Mouse (Mus musculus): ENCODE measurements around the gene Abcg5. TPM values are rescaled to one million over a fixed set of nuclear protein-coding genes. Genes with fewer than 3 reads are reported as not detected.

Gene Abcg5
- polyA plus RNA-seq, 1 experiment from 2014 or later = 1.8 TPM

GRCm38 (mm10) chr17:84647630-84648029, 35.2 kb downstream of the Abcg5 start:
- H3K27ac ChIP-seq (ENCODE audit: low read length) = no peak overlapping the region
- peaks cover 12% of the 10 kb centered on the region for H3K4me1 ChIP-seq (ENCODE audit: control insufficient read depth, insufficient read depth, low read length)
- H3K9me3 ChIP-seq (ENCODE audit: control insufficient read depth, low read depth, low read length) = no peaks in the 10 kb centered on the region
- no peaks in the 10 kb centered on the region for H3K27me3 ChIP-seq (ENCODE audit: control insufficient read depth, insufficient read depth, low read length)
- H3K4me2 ChIP-seq (replicated peaks; ENCODE audit: low read depth, low read length) = no peak overlapping the region
- ATAC-seq (ENCODE audit: insufficient number of reproducible peaks, insufficient read depth, low FRiP score, low read depth) = no peak
- H3K36me3 ChIP-seq (ENCODE audit: control insufficient read depth, insufficient read depth, low read length) = no peaks in the 10 kb centered on the region; the same call in 1 of the 2 replicates
- 72% methylated on average over 4 of the region's 4 CpGs for WGBS
- H3K9ac ChIP-seq (replicated peaks; ENCODE audit: low read depth, low read length) = no peak overlapping the region
- no peak overlapping the region for H3K4me3 ChIP-seq (ENCODE audit: low read depth, low read length)

- no peak for ATAC-seq (ENCODE audit: insufficient number of reproducible peaks, insufficient read depth, low FRiP score, low read depth)
- H3K9me3 ChIP-seq (ENCODE audit: control insufficient read depth, low read depth, low read length) = no peaks in the 10 kb centered on the region
Measured at GRCm38 (mm10) chr17:84646477-84646876, 36.3 kb downstream of the Abcg5 start.

GRCm38 (mm10) chr17:84645894-84646293, 36.9 kb downstream of the Abcg5 start:
- no peak for ATAC-seq (ENCODE audit: insufficient number of reproducible peaks, insufficient read depth, low FRiP score, low read depth)
- H3K27ac ChIP-seq (ENCODE audit: low read length) = no peak overlapping the region
- no peaks in the 10 kb centered on the region for H3K9me3 ChIP-seq (ENCODE audit: control insufficient read depth, low read depth, low read length)
- no peaks in the 10 kb centered on the region for H3K27me3 ChIP-seq (ENCODE audit: control insufficient read depth, insufficient read depth, low read length)
- H3K36me3 ChIP-seq (ENCODE audit: control insufficient read depth, insufficient read depth, low read length) = no peaks in the 10 kb centered on the region
- peaks cover 12% of the 10 kb centered on the region for H3K4me1 ChIP-seq (ENCODE audit: control insufficient read depth, insufficient read depth, low read length)
- 11% methylated on average over 5 of the region's 7 CpGs for WGBS
- no peak overlapping the region for H3K4me3 ChIP-seq (ENCODE audit: low read depth, low read length)
- no peak overlapping the region for H3K9ac ChIP-seq (replicated peaks; ENCODE audit: low read depth, low read length)
- H3K4me2 ChIP-seq (replicated peaks; ENCODE audit: low read depth, low read length) = no peak overlapping the region

More at GRCm38 (mm10) chr17:84646477-84646876, 36.3 kb downstream of the Abcg5 start:
- H3K27me3 ChIP-seq (ENCODE audit: control insufficient read depth, insufficient read depth, low read length) = no peaks in the 10 kb centered on the region
- no peaks in the 10 kb centered on the region for H3K36me3 ChIP-seq (ENCODE audit: control insufficient read depth, insufficient read depth, low read length)
- no peak overlapping the region for H3K4me2 ChIP-seq (replicated peaks; ENCODE audit: low read depth, low read length)
- 61% methylated on average over 2 of the region's 2 CpGs for WGBS
- peaks cover 12% of the 10 kb centered on the region for H3K4me1 ChIP-seq (ENCODE audit: control insufficient read depth, insufficient read depth, low read length)
- H3K27ac ChIP-seq (ENCODE audit: low read length) = no peak overlapping the region
- no peak overlapping the region for H3K9ac ChIP-seq (replicated peaks; ENCODE audit: low read depth, low read length)
- H3K4me3 ChIP-seq (ENCODE audit: low read depth, low read length) = no peak overlapping the region

- H3K27me3 ChIP-seq (ENCODE audit: control insufficient read depth, insufficient read depth, low read length) = no peaks in the 10 kb centered on the region
- H3K9me3 ChIP-seq (ENCODE audit: control insufficient read depth, low read depth, low read length) = no peaks in the 10 kb centered on the region
- WGBS = 36% methylated on average over 9 of the region's 9 CpGs
- no peak for ATAC-seq (ENCODE audit: insufficient number of reproducible peaks, insufficient read depth, low FRiP score, low read depth)
- no peak overlapping the region for H3K4me3 ChIP-seq (ENCODE audit: low read depth, low read length)
- no peak overlapping the region for H3K4me2 ChIP-seq (replicated peaks; ENCODE audit: low read depth, low read length)
- H3K27ac ChIP-seq (ENCODE audit: low read length) = no peak overlapping the region
- no peaks in the 10 kb centered on the region for H3K36me3 ChIP-seq (ENCODE audit: control insufficient read depth, insufficient read depth, low read length)
- H3K4me1 ChIP-seq (ENCODE audit: control insufficient read depth, insufficient read depth, low read length) = peaks cover 12% of the 10 kb centered on the region
- H3K9ac ChIP-seq (replicated peaks; ENCODE audit: low read depth, low read length) = no peak overlapping the region
Measured at GRCm38 (mm10) chr17:84645119-84645518, 37.7 kb downstream of the Abcg5 start.

GRCm38 (mm10) chr17:84644292-84645050, 38.3 kb downstream of the Abcg5 start:
- no peak overlapping the region for H3K27ac ChIP-seq (ENCODE audit: low read length)
- ATAC-seq (ENCODE audit: insufficient number of reproducible peaks, insufficient read depth, low FRiP score, low read depth) = no peak
- H3K4me2 ChIP-seq (replicated peaks; ENCODE audit: low read depth, low read length) = no peak overlapping the region
- H3K9me3 ChIP-seq (ENCODE audit: control insufficient read depth, low read depth, low read length) = no peaks in the 10 kb centered on the region
- H3K4me1 ChIP-seq (ENCODE audit: control insufficient read depth, insufficient read depth, low read length) = peaks cover 15% of the 10 kb centered on the region
- H3K4me3 ChIP-seq (ENCODE audit: low read depth, low read length) = no peak overlapping the region
- H3K9ac ChIP-seq (replicated peaks; ENCODE audit: low read depth, low read length) = no peak overlapping the region
- 50% methylated on average over 16 of the region's 16 CpGs for WGBS
- no peaks in the 10 kb centered on the region for H3K27me3 ChIP-seq (ENCODE audit: control insufficient read depth, insufficient read depth, low read length)
- no peaks in the 10 kb centered on the region for H3K36me3 ChIP-seq (ENCODE audit: control insufficient read depth, insufficient read depth, low read length)

- H3K27me3 ChIP-seq (ENCODE audit: control insufficient read depth, insufficient read depth, low read length) = no peaks in the 10 kb centered on the region
- H3K4me2 ChIP-seq (replicated peaks; ENCODE audit: low read depth, low read length) = no peak overlapping the region
- H3K4me1 ChIP-seq (ENCODE audit: control insufficient read depth, insufficient read depth, low read length) = peaks cover 15% of the 10 kb centered on the region
- no peak overlapping the region for H3K4me3 ChIP-seq (ENCODE audit: low read depth, low read length)
- H3K36me3 ChIP-seq (ENCODE audit: control insufficient read depth, insufficient read depth, low read length) = no peaks in the 10 kb centered on the region
- no peak overlapping the region for H3K27ac ChIP-seq (ENCODE audit: low read length)
- 72% methylated on average over 9 of the region's 9 CpGs for WGBS
- no peak overlapping the region for H3K9ac ChIP-seq (replicated peaks; ENCODE audit: low read depth, low read length)
- H3K9me3 ChIP-seq (ENCODE audit: control insufficient read depth, low read depth, low read length) = no peaks in the 10 kb centered on the region
- no peak for ATAC-seq (ENCODE audit: insufficient number of reproducible peaks, insufficient read depth, low FRiP score, low read depth)
Measured at GRCm38 (mm10) chr17:84642324-84642723, 40.5 kb downstream of the Abcg5 start.

- ATAC-seq (ENCODE audit: insufficient number of reproducible peaks, insufficient read depth, low FRiP score, low read depth) = no peak
Measured at GRCm38 (mm10) chr17:84641893-84642292, 40.9 kb downstream of the Abcg5 start.

GRCm38 (mm10) chr17:84639796-84640378, 42.9 kb downstream of the Abcg5 start:
- peaks cover 15% of the 10 kb centered on the region for H3K4me1 ChIP-seq (ENCODE audit: control insufficient read depth, insufficient read depth, low read length)
- WGBS = 82% methylated on average over 10 of the region's 10 CpGs
- H3K36me3 ChIP-seq (ENCODE audit: control insufficient read depth, insufficient read depth, low read length) = no peaks in the 10 kb centered on the region
- ATAC-seq (ENCODE audit: insufficient number of reproducible peaks, insufficient read depth, low FRiP score, low read depth) = no peak
- 0 out of 2 replicates have a peak overlapping the region, but pooled peaks have one; percentile 11 for H3K27ac ChIP-seq (ENCODE audit: low read length)
- H3K9me3 ChIP-seq (ENCODE audit: control insufficient read depth, low read depth, low read length) = no peaks in the 10 kb centered on the region
- H3K4me2 ChIP-seq (replicated peaks; ENCODE audit: low read depth, low read length) = no peak overlapping the region
- no peaks in the 10 kb centered on the region for H3K27me3 ChIP-seq (ENCODE audit: control insufficient read depth, insufficient read depth, low read length)
- no peak overlapping the region for H3K4me3 ChIP-seq (ENCODE audit: low read depth, low read length)
- no peak overlapping the region for H3K9ac ChIP-seq (replicated peaks; ENCODE audit: low read depth, low read length)

More at GRCm38 (mm10) chr17:84641893-84642292, 40.9 kb downstream of the Abcg5 start:
- Histone ChIP-seq H3K36me3 (ENCODE audit: control insufficient read depth, insufficient read depth, low read length) (no peaks in the 10 kb centered on the region), H3K27me3 (ENCODE audit: control insufficient read depth, insufficient read depth, low read length) (no peaks in the 10 kb centered on the region), H3K9ac (replicated peaks; ENCODE audit: low read depth, low read length) (no peak overlapping the region), H3K4me3 (ENCODE audit: low read depth, low read length) (no peak overlapping the region), H3K9me3 (ENCODE audit: control insufficient read depth, low read depth, low read length) (no peaks in the 10 kb centered on the region), H3K4me1 (ENCODE audit: control insufficient read depth, insufficient read depth, low read length) (peaks cover 15% of the 10 kb centered on the region), H3K4me2 (replicated peaks; ENCODE audit: low read depth, low read length) (no peak overlapping the region), H3K27ac (ENCODE audit: low read length) (no peak overlapping the region)
- 43% methylated on average over 3 of the region's 3 CpGs for WGBS
